Mouse (Mus musculus) testis, adult 2 months (tissue): Measurements from ENCODE around the gene Srcap. TPM values are rescaled to one million over a fixed set of nuclear protein-coding genes. Genes with fewer than 3 reads are reported as not detected.
A peak's percentile ranks its signal among the peaks of the same experiment; 100 is the strongest.
"Not testable (repeated sequence)": the region's sequence is repeated elsewhere in the genome, so short reads cannot be mapped to it uniquely, and the experiment has no call there.

Experiments used
- H3K27ac ChIP-seq: fragments of 200-500 bp; 2 replicates; pipeline ENCODE4 v1.5.1; 2012; ENCODE audit warnings: low read depth, low read length; ENCODE audit not compliant: control insufficient read depth, insufficient read depth
- H3K27me3 ChIP-seq: fragments of 200-500 bp; 2 replicates; pipeline ENCODE4 v1.6.1; 2012; ENCODE audit warnings: mild to moderate bottlenecking, low read length, moderate library complexity; ENCODE audit not compliant: control insufficient read depth, insufficient read depth
- H3K36me3 ChIP-seq: fragments of 200-500 bp; 2 replicates; pipeline ENCODE4 v1.6.1; 2012; ENCODE audit warnings: mild to moderate bottlenecking, low read length; ENCODE audit not compliant: control insufficient read depth, insufficient read depth
- H3K4me1 ChIP-seq: fragments of 200-500 bp; 2 replicates; pipeline ENCODE4 v1.6.1; 2012; ENCODE audit warnings: low read length; ENCODE audit not compliant: control insufficient read depth, insufficient read depth
- H3K4me3 ChIP-seq: fragments of 200-500 bp; 2 replicates; pipeline ENCODE4 v1.5.1; 2012; ENCODE audit warnings: low read depth, mild to moderate bottlenecking, low read length, moderate library complexity, mixed read lengths; ENCODE audit not compliant: control insufficient read depth
- CTCF ChIP-seq: fragments of 200-500 bp; IDR thresholded peaks from 2 replicates; pipeline ENCODE4 v1.5.1; 2012; ENCODE audit warnings: low read depth, mild to moderate bottlenecking, inconsistent platforms, low read length, moderate library complexity; ENCODE audit not compliant: control insufficient read depth, insufficient read depth, insufficient replicate concordance
- POLR2A ChIP-seq: fragments of 200-500 bp; IDR thresholded peaks from 2 replicates; pipeline ENCODE4 v1.6.1; 2012; ENCODE audit warnings: low read depth, mild to moderate bottlenecking, inconsistent platforms, low read length, moderate library complexity; ENCODE audit not compliant: control insufficient read depth
- polyA plus RNA-seq: library from polyadenylated mRNA; depleted of rRNA; stranded (reverse); fragments of >200 nt; gene quantifications from 2 replicates; pipeline ENCODE4 v1.2.3, GENCODE M21; 2012; rRNA removed

Srcap gene
- polyA plus RNA-seq = 13.7 and 20.0 TPM in 2 replicates

DNA sequence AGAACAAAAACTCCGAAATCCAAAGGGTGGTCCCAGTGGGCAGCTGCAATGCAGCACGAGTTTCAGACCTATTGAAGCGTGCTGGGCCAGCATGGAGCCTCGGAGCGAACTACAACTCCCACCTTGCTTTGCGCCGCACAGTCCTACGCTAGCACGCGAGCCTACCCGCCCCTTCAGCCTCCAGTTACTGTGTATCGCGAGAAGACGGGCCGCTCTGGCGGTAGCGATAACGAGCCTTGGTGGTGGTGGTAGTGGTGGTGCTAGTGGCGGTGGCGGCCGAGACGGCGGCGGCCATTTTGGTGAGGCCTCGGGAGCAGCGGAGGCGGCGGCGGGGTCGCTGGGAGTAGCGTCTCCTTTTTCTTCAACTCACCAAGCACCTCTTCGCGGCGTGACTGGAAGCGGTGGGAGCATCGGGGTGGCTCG lies at the start of gene Srcap:
TSS of gene Srcap (plus strand) at position 176 of the 423 bp plus-strand sequence.
- Histone ChIP-seq H3K4me3 (peak within 1 kb of the TSS; percentile 96), H3K36me3 (peaks cover 2% of the 10 kb centered on the region; the same call in 1 of the 2 replicates), H3K4me1 (peaks cover 4% of the 10 kb centered on the region; the same call in 1 of the 2 replicates), H3K27me3 (no peaks in the 10 kb centered on the region), H3K27ac (peak within 1 kb of the TSS; percentile 97)
- TF ChIP-seq POLR2A = peak; percentile 94
- no peak for TF ChIP-seq CTCF

DNA sequence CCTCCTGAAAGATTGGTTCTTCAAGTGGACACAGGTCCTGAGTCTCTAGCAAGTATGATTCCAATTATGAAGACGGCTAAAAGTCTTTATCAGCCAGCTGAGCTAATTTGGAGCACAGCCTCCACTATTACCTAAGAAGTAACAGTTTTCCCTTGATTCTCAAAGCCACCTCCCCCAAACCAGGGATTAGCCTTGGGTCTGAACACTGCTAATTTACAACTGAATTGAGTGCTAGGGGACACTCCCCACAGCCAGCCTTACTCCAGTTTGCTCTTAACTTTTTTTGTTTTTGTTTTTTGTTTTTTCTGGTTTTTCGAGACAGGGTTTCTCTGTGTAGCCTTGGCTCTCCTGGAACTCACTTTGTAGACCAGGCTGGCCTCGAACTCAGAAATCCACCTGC lies 46.6 kb upstream of the Srcap start:
- TF ChIP-seq CTCF = no peak
- no peak for TF ChIP-seq POLR2A
- H3K4me3 ChIP-seq = no peak overlapping the region
- H3K36me3 ChIP-seq = no peaks in the 10 kb centered on the region
- H3K4me1 ChIP-seq = no peaks in the 10 kb centered on the region; the same call in none of the 2 replicates
- H3K27me3 ChIP-seq = no peaks in the 10 kb centered on the region
- H3K27ac ChIP-seq = no peak overlapping the region

DNA sequence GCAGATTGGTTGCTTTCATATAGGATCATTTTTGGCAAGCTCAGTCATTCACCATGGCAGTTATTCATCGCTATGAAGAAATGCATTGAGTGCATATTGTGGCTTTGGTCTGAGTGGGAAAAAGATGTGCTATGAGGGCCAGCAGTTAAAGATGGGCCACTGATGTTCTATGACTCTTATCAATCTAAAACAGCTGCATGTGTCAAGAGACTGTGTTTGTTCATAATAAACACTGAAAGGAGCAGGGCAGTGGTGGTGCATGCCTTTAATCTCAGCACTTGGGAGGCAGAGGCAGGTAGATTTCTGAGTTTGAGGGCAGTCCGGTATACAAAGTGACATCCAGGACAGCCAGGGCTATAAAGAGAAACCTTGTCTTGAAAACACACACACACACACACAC lies 46.1 kb upstream of the Srcap start:
- H3K4me1 ChIP-seq, H3K4me3 ChIP-seq, H3K27me3 ChIP-seq, H3K36me3 ChIP-seq, H3K27ac ChIP-seq: not testable (repeated sequence)

DNA sequence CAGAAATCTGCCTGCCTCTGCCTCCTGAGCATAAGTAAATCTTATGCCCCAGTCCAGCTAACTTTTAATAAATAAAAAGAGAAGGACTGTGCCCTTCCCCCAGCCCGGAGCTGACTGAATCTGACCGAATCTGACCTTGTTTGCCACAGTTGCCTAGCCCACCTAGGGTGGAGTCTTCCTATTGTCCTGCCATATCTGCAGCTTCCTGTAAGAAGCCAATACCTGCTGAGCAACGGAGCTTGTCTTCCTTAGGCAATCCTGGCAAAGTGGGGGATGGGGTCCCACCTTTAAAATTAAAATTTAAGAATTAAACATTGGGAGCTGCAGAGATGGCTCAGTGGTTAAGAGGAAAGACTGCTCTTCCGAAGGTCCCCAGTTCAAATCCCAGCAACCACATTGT lies 45.2 kb upstream of the Srcap start:
- no peak overlapping the region for H3K27ac ChIP-seq
- no peaks in the 10 kb centered on the region; the same call in 1 of the 2 replicates for H3K36me3 ChIP-seq
- H3K4me1 ChIP-seq = no peaks in the 10 kb centered on the region; the same call in none of the 2 replicates
- H3K4me3 ChIP-seq = no peak overlapping the region
- TF ChIP-seq POLR2A = no peak
- no peak for TF ChIP-seq CTCF
- no peaks in the 10 kb centered on the region for H3K27me3 ChIP-seq

DNA sequence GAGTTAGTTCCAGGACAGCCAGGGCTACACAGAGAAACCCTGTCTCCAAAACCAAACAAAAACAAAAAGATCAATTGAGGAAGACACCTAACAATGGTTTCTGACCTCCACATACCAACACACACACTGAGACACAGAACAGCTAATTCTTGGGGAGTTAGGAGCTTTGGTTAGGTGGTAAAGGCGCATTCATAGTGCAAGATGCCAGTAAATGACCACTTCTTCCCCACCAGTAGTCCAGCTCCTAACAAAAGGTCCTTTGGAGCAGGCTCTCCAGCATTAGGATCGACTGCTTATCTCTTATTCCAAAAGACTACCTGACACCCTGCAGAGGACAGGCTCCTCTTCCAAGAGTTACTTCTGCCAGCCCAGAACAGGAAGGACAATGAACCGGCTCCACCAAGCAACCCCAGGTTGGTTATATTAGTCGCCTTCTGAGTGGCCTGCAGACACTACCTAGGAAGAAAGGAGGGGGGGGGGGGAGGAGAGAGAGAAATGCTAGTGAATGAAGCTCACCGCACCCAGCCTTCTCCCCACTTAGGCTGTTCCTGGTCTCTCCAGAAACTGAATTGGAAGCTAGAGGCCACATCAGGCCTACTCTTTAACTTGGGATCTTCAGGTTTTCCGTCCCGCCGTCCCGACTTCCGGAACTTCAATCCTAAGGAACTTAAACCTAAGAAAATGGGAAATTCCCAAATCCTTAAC lies 41.6 kb upstream of the Srcap start:
- peak overlapping the region; percentile 97 for H3K27ac ChIP-seq
- TF ChIP-seq POLR2A = no peak
- no peak for TF ChIP-seq CTCF
- no peaks in the 10 kb centered on the region for H3K27me3 ChIP-seq
- peaks cover 4% of the 10 kb centered on the region for H3K4me1 ChIP-seq
- peak overlapping the region; percentile 97 for H3K4me3 ChIP-seq
- H3K36me3 ChIP-seq = no peaks in the 10 kb centered on the region; the same call in 1 of the 2 replicates

DNA sequence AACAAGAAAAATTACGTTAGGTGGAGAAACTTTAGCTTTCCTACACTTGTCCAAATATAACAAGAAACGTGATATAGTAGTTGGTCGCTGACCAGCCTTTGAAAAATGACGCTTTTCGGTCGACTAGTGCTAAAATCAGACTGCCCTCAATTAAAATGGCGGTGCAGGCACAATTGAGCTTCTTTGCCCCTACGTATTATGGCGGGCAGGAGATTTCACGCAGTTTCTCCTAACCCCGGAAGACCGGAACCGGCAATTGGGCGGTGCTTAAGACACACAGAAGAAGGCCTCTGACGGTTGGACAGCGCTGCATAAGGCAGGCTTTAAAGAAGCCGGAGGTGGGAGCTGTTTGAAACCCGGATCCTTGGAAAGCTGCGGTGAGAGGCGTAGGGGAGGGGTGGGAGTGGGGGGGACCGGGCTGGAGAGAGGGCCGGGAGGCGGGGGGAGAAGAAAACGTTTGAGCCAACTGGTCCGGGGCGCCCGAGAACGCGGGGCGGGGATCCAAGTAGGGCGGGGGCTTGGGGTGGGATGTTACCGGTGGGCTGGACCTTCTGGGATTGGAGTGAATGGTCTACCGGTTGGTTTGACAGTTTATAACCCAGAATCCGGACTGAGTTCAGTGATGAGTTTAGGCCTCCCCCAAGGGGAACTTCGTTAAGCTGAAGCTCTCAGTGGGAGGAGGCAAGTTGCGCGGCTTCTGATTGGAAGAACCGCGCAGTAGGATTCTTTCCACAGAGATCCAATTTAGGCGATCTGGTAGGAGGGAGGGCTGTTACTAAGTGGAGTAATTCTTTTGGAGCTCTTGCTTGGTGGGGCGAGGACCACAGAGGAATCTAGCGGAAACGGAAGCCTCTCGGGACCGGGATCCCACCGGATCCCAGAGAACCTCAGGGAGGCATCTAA lies 40.8 kb upstream of the Srcap start:
- no peaks in the 10 kb centered on the region; the same call in 1 of the 2 replicates for H3K36me3 ChIP-seq
- TF ChIP-seq CTCF = no peak
- TF ChIP-seq POLR2A = peak; percentile 38; the same call in 1 of the 2 replicates
- peak overlapping the region; percentile 97 for H3K4me3 ChIP-seq
- H3K4me1 ChIP-seq = peaks cover 4% of the 10 kb centered on the region
- peak overlapping the region; percentile 98 for H3K27ac ChIP-seq
- H3K27me3 ChIP-seq = no peaks in the 10 kb centered on the region

DNA sequence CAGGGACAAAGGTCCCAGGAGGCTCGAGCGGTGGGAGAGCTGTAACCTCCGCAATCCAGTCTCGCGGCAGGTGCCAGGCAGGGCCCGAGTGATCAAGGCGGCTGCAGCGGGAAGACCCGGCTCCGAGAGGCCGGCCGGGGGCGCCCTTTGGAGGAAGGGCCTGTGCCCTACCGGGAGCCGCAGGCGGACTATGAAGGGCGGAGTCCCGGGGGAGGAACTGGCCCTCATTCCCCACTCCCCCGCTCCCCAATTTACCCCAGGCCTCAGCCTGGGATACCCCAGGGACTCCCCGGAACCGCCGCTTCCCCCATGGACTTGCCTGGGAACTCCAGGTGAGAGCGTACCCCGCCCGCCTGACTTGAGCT lies 40.2 kb upstream of the Srcap start:
- Histone ChIP-seq H3K4me3 (peak overlapping the region; percentile 97), H3K27ac (peak overlapping the region; percentile 98), H3K4me1 (peaks cover 6% of the 10 kb centered on the region), H3K36me3 (peaks cover 3% of the 10 kb centered on the region), H3K27me3 (no peaks in the 10 kb centered on the region)
- TF ChIP-seq POLR2A = no peak
- no peak for TF ChIP-seq CTCF
